Mouse (Mus musculus) c-Kit-positive CD71-positive TER-119-positive erythroid progenitor cells, embryonic 14.5 days (primary cell): Measurements from ENCODE around the gene Hist2h2be.
"Not testable (repeated sequence)": the region's sequence is repeated elsewhere in the genome, so short reads cannot be mapped to it uniquely, and the experiment has no call there.

ENCODE experiments used
- DNase-seq: peaks from one replicate; pipeline ENCODE4 v3.0.0-alpha.2; 2013; ENCODE audit warnings: low spot score

Gene Hist2h2be

DNA sequence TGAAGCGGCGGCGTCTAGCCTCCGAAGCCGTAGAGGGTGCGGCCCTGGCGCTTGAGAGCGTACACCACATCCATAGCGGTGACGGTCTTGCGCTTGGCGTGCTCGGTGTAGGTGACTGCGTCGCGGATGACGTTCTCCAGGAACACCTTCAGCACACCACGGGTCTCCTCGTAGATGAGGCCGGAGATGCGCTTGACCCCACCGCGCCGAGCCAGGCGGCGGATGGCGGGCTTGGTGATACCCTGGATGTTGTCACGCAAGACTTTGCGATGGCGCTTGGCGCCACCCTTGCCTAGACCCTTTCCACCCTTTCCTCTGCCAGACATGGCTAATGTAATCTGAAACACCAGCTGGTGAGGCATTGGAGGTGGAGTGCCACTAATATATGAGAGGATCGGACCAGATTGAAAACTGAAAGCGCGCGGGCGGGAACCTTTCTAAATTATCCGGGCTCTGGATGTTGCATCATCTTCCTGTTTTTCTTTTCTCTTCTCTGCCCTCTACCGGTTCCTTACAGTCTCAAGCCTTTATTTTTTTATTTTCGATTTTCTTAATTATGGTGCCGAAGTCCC, 42.1 kb downstream of the Hist2h2be start, which contains the start of gene Hist2h4:
Hist2h4 (minus strand) TSS at position 333 of the 572 bp plus-strand sequence.
- peak; percentile 98 for DNase-seq

DNA sequence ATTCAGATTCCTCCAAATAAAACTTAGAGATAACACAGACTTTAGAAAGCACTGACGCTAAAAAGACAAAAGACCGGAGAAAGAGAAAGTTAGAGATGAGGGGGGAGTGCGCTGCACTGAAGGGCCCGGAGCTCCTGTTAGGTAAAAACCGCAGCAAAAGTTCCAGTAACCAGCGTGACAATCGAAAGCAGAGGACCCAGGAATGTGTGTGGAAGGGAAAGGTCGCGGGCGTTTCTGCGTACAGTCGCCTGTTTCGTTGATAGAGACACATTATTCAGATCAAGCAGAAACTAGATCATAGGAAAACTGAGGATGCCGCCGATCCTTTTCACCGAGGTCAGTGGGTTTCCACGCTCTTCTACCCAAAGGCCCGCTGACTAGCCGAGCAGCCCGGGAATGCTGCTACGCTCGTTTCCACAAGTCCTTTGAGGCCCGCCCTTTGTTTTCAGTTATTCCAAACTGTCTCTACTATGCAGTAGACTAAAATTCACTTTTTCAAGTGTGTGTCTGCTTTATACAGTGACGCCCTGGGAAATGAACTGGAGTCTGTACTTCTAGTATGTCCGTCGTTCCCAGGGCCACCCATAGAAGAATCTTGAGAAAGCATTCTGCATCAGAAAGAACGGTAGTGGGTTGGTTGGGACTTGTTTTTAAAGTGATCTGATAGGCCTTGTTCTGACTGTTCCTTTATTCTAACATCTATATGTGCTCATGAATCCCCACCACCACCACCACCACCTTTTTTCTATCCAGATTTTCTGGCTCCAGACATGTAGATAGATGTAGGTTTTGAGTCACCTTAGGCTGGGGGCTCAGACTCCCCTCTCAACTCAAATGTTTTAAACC, 42.9 kb downstream of the Hist2h2be start:
- peak; percentile 59 for DNase-seq

DNA sequence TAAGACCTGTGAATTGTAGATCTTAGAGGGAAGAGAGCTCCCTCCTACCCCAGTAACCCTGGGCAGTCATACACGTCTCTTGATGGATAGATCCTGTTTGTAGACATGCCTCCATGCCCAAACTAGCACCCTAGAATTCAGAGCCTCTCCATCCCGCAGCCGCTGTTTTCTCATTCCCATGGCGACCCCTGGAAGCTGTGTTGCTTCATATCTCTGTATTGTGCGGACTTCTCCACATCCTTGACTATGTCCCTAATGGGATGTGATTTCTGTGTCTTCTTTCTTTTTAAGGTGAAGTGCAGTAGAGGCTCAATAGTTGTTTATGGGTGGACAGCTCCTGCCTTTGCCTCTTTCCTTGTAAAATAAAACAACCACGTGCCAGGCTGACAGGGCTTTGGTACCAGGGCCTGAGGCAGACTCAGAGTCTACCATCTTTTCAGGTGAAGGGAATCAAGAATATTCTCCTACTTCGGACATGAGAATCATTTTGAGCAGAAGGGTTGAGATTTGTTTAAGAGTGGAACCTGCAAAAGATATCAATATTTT, 43.6 kb downstream of the Hist2h2be start:
- DNase-seq: no peak

DNA sequence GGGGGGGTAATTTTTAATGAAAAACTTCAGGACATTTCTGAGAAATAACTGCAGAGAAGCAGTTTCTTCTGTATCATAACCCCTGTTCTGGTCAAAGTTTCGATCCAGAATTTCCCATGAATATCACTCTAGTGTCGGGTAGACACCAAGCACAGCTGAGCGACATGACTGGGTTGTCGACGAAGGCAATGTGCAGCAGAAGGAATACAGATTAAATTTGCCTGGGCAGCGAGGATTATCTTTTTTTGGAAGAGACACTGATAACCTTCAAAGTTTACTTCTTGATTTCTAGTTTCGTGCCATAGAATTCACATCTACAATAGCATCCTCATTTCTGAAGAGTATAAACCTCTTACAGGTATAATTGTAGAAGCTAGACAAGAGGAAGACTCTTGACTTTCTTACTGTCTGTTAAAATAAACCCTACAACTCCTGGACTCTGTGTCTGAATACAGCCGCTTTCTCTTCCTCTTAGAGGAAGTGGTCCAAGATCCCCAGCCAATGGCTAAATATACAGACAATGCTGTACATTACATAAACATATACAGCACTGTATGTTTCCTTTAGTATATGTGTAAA, 45.3 kb downstream of the Hist2h2be start:
- peak; percentile 42 for DNase-seq

DNA sequence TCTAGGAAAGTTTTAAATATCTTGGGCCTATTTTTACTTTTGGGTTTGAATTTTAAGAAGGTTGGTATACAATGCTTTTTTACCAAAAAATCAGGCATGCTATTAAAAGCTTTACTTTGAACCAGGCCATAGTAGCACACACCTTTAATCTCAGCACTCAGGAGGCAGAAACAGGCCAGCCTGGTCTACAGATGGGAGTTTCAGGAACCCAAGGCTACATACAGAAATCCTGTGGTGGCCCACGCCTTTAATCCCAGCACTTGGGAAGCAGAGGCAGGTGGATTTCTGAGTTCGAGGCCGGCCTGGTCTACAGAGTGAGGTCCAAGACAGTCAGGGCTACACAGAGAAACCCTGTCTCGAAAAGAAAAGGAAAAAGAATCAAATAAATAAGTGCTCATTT, 46.6 kb downstream of the Hist2h2be start:
- no peak for DNase-seq

DNA sequence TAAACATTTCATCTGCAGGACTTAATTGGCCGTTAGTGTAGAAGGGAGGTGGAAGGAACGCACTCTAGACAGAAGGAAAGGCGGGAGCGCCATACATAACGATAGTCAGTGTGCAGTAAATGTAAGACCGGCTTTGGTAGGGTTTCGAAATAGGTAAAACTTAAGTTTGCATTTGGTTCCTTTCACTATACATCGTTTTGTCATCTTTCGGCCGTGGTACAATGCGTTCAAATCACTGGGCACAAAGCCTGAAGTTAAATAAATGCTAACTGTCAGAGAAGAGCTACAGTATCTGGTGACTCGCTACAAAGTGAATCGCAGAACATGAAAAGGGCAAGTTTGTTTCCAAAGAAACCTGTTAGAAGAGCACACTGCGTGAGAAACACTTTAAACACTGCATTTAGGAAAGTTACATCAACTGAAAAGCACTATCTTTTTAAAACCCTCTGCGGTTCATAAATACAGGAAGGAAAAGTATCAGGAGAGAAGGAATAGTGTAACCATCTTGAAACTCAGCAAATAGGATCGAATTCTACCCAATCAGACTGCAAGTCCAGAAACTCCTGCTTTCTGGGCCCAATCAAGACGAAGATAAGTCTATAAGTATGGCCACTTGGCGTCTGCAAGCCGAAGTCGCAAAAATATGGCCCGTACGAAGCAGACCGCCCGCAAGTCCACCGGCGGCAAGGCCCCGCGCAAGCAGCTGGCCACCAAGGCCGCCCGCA, 47.3 kb downstream of the Hist2h2be start, which contains the start of gene Hist2h3b:
Hist2h3b (plus strand) TSS at position 604 of the 725 bp plus-strand sequence.
- peak; percentile 82 for DNase-seq

DNA sequence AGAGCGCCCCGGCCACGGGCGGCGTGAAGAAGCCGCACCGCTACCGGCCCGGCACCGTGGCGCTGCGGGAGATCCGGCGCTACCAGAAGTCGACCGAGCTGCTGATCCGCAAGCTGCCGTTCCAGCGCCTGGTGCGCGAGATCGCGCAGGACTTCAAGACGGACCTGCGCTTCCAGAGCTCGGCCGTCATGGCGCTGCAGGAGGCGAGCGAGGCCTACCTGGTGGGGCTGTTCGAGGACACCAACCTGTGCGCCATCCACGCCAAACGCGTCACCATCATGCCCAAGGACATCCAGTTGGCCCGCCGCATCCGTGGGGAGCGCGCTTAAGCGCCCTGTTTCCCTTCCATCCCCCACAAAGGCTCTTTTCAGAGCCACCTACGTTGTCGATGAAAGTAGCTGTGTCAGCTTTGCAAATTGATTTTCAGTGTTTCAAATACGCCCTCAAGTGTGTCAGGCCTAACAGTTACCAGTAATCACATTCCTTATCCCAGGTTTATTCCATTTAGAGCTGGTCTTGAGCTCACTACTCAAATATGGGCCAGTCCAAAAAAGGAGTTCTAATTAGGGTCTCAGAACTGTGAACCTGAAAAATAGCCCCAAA, 48.0 kb downstream of the Hist2h2be start:
- not testable (repeated sequence) for DNase-seq

DNA sequence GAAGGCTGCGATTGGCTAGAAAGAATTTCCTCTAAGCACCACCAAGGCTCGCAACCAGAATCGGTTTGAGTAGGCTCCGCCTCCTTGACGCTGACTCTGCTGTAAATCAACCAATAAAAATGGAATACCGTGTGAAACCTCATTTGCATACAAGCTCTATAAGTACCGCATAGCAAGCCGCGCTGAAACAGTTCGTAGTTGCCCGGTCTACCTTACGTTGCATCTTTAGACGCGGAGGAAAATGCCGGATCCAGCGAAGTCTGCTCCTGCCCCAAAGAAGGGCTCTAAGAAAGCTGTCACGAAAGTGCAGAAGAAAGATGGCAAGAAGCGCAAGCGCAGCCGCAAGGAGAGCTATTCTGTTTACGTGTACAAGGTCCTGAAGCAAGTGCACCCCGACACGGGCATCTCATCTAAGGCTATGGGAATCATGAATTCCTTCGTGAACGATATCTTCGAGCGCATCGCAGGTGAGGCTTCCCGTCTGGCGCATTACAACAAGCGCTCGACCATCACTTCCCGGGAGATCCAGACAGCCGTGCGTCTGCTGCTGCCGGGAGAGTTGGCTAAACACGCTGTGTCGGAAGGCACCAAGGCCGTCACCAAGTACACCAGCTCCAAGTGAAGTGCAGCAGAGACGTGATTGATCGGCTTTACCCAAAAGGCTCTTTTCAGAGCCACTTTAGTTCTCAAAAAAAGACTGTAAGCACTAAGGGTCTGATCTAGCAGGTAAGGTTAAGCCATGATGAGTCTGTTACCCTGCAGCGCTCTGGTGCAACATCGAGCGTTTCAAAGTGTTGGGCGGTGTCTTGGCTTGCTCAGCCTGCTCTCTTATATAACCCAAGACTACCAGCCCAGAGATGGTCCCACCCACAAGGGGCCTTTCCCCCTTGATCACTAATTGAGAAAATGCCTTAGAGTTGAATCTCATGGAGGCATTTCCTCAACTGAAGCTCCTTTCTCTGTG, 48.9 kb downstream of the Hist2h2be start, which contains the start of gene Hist2h2bb:
Hist2h2bb (plus strand) TSS at position 242 of the 964 bp plus-strand sequence.
- DNase-seq: peak; percentile 98
